Mouse (Mus musculus) heart, embryonic 14.5 days (tissue): ENCODE data around the gene Syn3. TPM values are rescaled to one million over a fixed set of nuclear protein-coding genes. Genes with fewer than 3 reads are reported as not detected.
"Not testable (repeated sequence)": the region's sequence is repeated elsewhere in the genome, so short reads cannot be mapped to it uniquely, and the experiment has no call there.

Source experiments
- ATAC-seq: fragments of 200-750 bp; cut with Nextera tagmentation; 2 replicates; pipeline ENCODE4 v1.8.0; 2017; ENCODE audit warnings: low read depth, moderate TSS enrichment; ENCODE audit not compliant: insufficient number of reproducible peaks, insufficient read depth, low FRiP score
- H3K27ac ChIP-seq, 2 experiments: fragments of 200-500 bp in 1 of 2; fragments of 300-500 bp in 1 of 2; sonication (generic) in 1 of 2; replicated peaks in 1 of 2; 2 replicates each; pipeline ENCODE4 v1.5.1; 2012 to 2014; ENCODE audit warnings: low read depth in 2 of 2, low read length in 2 of 2, control low read depth in 1 of 2, mild to moderate bottlenecking in 1 of 2, mixed read lengths in 1 of 2; ENCODE audit not compliant: control insufficient read depth in 1 of 2, insufficient read depth in 1 of 2
- H3K27me3 ChIP-seq: fragments of 300-500 bp; sonication (generic); 2 replicates; pipeline ENCODE4 v1.6.1; 2014; ENCODE audit warnings: mild to moderate bottlenecking, low read length, control low read depth; ENCODE audit not compliant: control insufficient read depth, insufficient read depth
- H3K36me3 ChIP-seq: fragments of 300-500 bp; sonication (generic); 2 replicates; pipeline ENCODE4 v1.6.1; 2014; ENCODE audit warnings: mild to moderate bottlenecking, control low read depth, low read length, mixed read lengths; ENCODE audit not compliant: control insufficient read depth, insufficient read depth
- H3K4me1 ChIP-seq, 2 experiments: fragments of 200-500 bp in 1 of 2; fragments of 300-500 bp in 1 of 2; sonication (generic) in 1 of 2; 2 replicates each; pipeline ENCODE4 v1.6.1; 2012 to 2014; ENCODE audit warnings: low read length in 2 of 2, control low read depth in 1 of 2, mixed read lengths in 1 of 2; ENCODE audit not compliant: control insufficient read depth in 2 of 2, insufficient read depth in 2 of 2
- H3K4me2 ChIP-seq: fragments of 300-500 bp; sonication (generic); 2 replicates; pipeline ENCODE4 v1.6.1; 2014; ENCODE audit warnings: mild to moderate bottlenecking, low read length
- H3K4me3 ChIP-seq, 2 experiments: fragments of 200-500 bp in 1 of 2; fragments of 300-500 bp in 1 of 2; sonication (generic) in 1 of 2; 2 replicates each; pipeline ENCODE4 v1.5.1; 2012 to 2014; ENCODE audit warnings: low read length in 2 of 2, mild to moderate bottlenecking in 2 of 2, control low read depth in 1 of 2, low read depth in 1 of 2, moderate library complexity in 1 of 2; ENCODE audit not compliant: control insufficient read depth in 1 of 2, insufficient read depth in 1 of 2
- H3K9ac ChIP-seq: fragments of 300-500 bp; sonication (generic); 2 replicates; pipeline ENCODE4 v1.6.1; 2014; ENCODE audit warnings: mild to moderate bottlenecking, low read length
- H3K9me3 ChIP-seq: fragments of 300-500 bp; sonication (generic); 2 replicates; pipeline ENCODE4 v1.6.1; 2016; ENCODE audit warnings: low read length, control low read depth; ENCODE audit not compliant: control insufficient read depth
- WGBS: fragments of 180-500 bp; shearing (Covaris S2); extraction: QIAGEN DNeasy Blood & Tissue Kit; methylation state at CpG from one replicate; pipeline ENCODE4 v1.1.7; 2014; 5-methylcytosine and 5-hydroxymethylcytosine counted together
- polyA plus RNA-seq: library from polyadenylated mRNA; unstranded; fragments of >200 nt; fragmentation: Nextera tagmentation; extraction: Ambion mirVana; gene quantifications from 2 replicates; pipeline ENCODE4 v1.2.1, GENCODE M21; 2014

Gene Syn3
- polyA plus RNA-seq, 1 experiment from 2014 or later, result 1.1 TPM

GRCm38 (mm10) chr10:86044066-86044465 is 454.6 kb downstream of the Syn3 start:
- peaks cover 48% of the 10 kb centered on the region for H3K36me3 ChIP-seq
- 92% methylated on average over 8 of the region's 8 CpGs for WGBS
- H3K27ac ChIP-seq, result no peak overlapping the region
- no peaks in the 10 kb centered on the region for H3K9me3 ChIP-seq
- H3K4me3 ChIP-seq, result no peak overlapping the region
- no peaks in the 10 kb centered on the region for H3K27me3 ChIP-seq
- no peak for ATAC-seq
- no peak overlapping the region for H3K4me2 ChIP-seq
- H3K9ac ChIP-seq, result no peak overlapping the region
- H3K4me1 ChIP-seq, result no peaks in the 10 kb centered on the region

- H3K4me3 ChIP-seq, result no peak overlapping the region
- no peak overlapping the region for H3K9ac ChIP-seq
- whole genome bisulfite sequencing, result 86% methylated on average over 4 of the region's 4 CpGs
Measured at GRCm38 (mm10) chr10:86043651-86044050, 455.0 kb downstream of the Syn3 start.

GRCm38 (mm10) chr10:86034007-86034728 is 464.5 kb downstream of the Syn3 start:
- no peaks in the 10 kb centered on the region for H3K4me1 ChIP-seq
- H3K9me3 ChIP-seq, result no peaks in the 10 kb centered on the region
- no peak overlapping the region for H3K27ac ChIP-seq
- no peak overlapping the region for H3K9ac ChIP-seq
- WGBS, result 89% methylated on average over 2 of the region's 2 CpGs
- H3K4me3 ChIP-seq, result no peak overlapping the region
- H3K36me3 ChIP-seq, result peaks cover 32% of the 10 kb centered on the region
- no peak for ATAC-seq
- no peak overlapping the region for H3K4me2 ChIP-seq
- no peaks in the 10 kb centered on the region for H3K27me3 ChIP-seq

More at GRCm38 (mm10) chr10:86043651-86044050, 455.0 kb downstream of the Syn3 start:
- H3K27me3 ChIP-seq, result no peaks in the 10 kb centered on the region
- ATAC-seq, result no peak
- peaks cover 48% of the 10 kb centered on the region for H3K36me3 ChIP-seq
- H3K4me1 ChIP-seq, result no peaks in the 10 kb centered on the region
- H3K27ac ChIP-seq, result no peak overlapping the region
- H3K4me2 ChIP-seq, result no peak overlapping the region
- H3K9me3 ChIP-seq, result no peaks in the 10 kb centered on the region

GRCm38 (mm10) chr10:86032517-86032916 is 466.2 kb downstream of the Syn3 start:
- no peak overlapping the region for H3K9ac ChIP-seq
- H3K9me3 ChIP-seq, result no peaks in the 10 kb centered on the region
- H3K4me2 ChIP-seq, result no peak overlapping the region
- no peak overlapping the region for H3K27ac ChIP-seq
- 85% methylated on average over 3 of the region's 3 CpGs for WGBS
- H3K4me1 ChIP-seq, result no peaks in the 10 kb centered on the region
- H3K27me3 ChIP-seq, result no peaks in the 10 kb centered on the region
- peaks cover 34% of the 10 kb centered on the region for H3K36me3 ChIP-seq
- H3K4me3 ChIP-seq, result no peak overlapping the region
- ATAC-seq, result no peak

- Histone ChIP-seq H3K27me3 (no peaks in the 10 kb centered on the region), H3K4me3 (no peak overlapping the region), H3K4me1 (no peaks in the 10 kb centered on the region), H3K36me3 (peaks cover 29% of the 10 kb centered on the region), H3K4me2 (no peak overlapping the region), H3K9ac (no peak overlapping the region), H3K27ac (no peak overlapping the region), H3K9me3 (no peaks in the 10 kb centered on the region)
- no peak for ATAC-seq
- WGBS, result 86% methylated on average over 7 of the region's 7 CpGs
Measured at GRCm38 (mm10) chr10:86030743-86031142, 468.0 kb downstream of the Syn3 start.

- not testable (repeated sequence) for H3K9me3 ChIP-seq, ATAC-seq, H3K27me3 ChIP-seq, H3K27ac ChIP-seq, H3K4me2 ChIP-seq, H3K4me3 ChIP-seq, H3K4me1 ChIP-seq, H3K9ac ChIP-seq
- 86% methylated on average over 1 of the region's 1 CpGs for WGBS
- H3K36me3 ChIP-seq, result peaks cover 16% of the 10 kb centered on the region
Measured at GRCm38 (mm10) chr10:86026807-86027206, 471.9 kb downstream of the Syn3 start.

GRCm38 (mm10) chr10:86026354-86026753 is 472.3 kb downstream of the Syn3 start:
- Histone ChIP-seq H3K9ac (no peak overlapping the region), H3K27ac (no peak overlapping the region), H3K36me3 (peaks cover 13% of the 10 kb centered on the region), H3K4me2 (no peak overlapping the region), H3K4me3 (no peak overlapping the region), H3K9me3 (no peaks in the 10 kb centered on the region), H3K4me1 (peaks cover 0 to 3% of the 10 kb centered on the region in 2 experiments; a peak in 1 of 4 replicates), H3K27me3 (no peaks in the 10 kb centered on the region)
- ATAC-seq, result no peak
- 90% methylated on average over 3 of the region's 3 CpGs for WGBS

- ATAC-seq, result no peak
- H3K9me3 ChIP-seq, result no peaks in the 10 kb centered on the region
- no peak overlapping the region for H3K4me3 ChIP-seq
- H3K4me1 ChIP-seq, result peaks cover 0 to 3% of the 10 kb centered on the region in 2 experiments; a peak in 1 of 4 replicates
- no peak overlapping the region for H3K4me2 ChIP-seq
- 84% methylated on average over 2 of the region's 2 CpGs for WGBS
- H3K36me3 ChIP-seq, result peaks cover 9% of the 10 kb centered on the region
- no peak overlapping the region for H3K9ac ChIP-seq
- H3K27me3 ChIP-seq, result no peaks in the 10 kb centered on the region
- no peak overlapping the region for H3K27ac ChIP-seq
Measured at GRCm38 (mm10) chr10:86025906-86026305, 472.8 kb downstream of the Syn3 start.
